Comparison of ENCODE assay signal across 8 mouse cellular contexts in the genomic region with DNA sequence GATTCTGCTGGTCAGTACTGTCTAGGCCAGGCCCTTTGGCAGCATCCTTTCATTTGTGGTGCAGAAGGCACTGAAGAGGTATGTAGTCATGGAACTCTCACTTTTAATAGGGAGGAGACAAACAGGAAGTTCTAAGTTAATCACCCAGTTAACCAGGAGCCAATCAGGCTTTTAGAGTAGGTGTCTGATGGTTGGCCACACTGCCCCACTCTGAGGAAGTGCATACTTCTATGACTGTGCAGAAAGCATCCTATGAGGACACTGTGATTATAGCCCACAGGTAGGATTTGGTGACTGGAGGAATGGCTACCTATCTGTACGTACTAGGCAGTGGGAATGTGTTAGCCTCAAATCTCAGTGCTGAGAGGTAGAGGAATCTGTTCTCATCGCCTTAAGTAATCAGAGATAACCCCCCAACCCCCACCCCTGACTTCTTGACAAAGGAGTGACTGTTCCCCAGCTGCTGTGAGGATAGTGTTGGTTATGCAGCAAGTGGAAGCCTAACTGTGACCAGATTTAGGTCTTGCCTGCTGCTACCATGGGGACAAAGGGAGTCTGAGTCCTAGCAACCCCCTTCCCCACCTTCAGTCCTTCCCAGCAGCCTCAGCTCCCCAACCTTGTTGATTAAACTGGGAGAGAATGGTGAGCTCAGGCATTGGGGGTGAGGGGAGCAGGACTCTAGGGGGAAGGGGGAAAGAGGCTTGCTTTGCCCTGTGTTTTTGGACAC.
A peak's percentile ranks its signal among the peaks of the same experiment; 100 is the strongest.
DNase-seq lines count a peak whose midpoint lies in the region; ATAC-seq and TF ChIP-seq lines count a peak whose summit lies in the region.
"Had no signal": no experiment of that assay in that cellular context is flagged by ENCODE, and none has a peak within 500 bp of the region (broad histone marks: within the 10 kb centered on the region; RNA-seq: fewer than 3 reads in every experiment).

No protein-coding gene starts in this region.

- peaks cover 14% of the 10 kb centered on the region; the same call in 1 of the 2 replicates for H3K4me1 ChIP-seq in hindbrain, embryonic 12.5 days
- H3K4me1 ChIP-seq in hindbrain, embryonic 16.5 days (ENCODE audit: control insufficient read depth, insufficient read depth, low read depth, low read length) = peaks cover 2% of the 10 kb centered on the region
- H3K4me1 ChIP-seq in forebrain, embryonic 14.5 days (ENCODE audit: control insufficient read depth, insufficient read depth, low read length) = 0 out of 2 replicates have a peak, but pooled peaks cover 4% of the 10 kb centered on the region
- no peaks in the 10 kb centered on the region; the same call in 1 of the 2 replicates for H3K4me1 ChIP-seq in midbrain, embryonic 11.5 days (ENCODE audit: control insufficient read depth, insufficient read depth, low read length)

- H3K27me3 ChIP-seq in hindbrain, embryonic 12.5 days = no peaks in the 10 kb centered on the region
- H3K27me3 ChIP-seq in hindbrain, embryonic 16.5 days (replicated peaks; ENCODE audit: control insufficient read depth, insufficient read depth, low read length) = no peaks in the 10 kb centered on the region
- H3K27me3 ChIP-seq in forebrain, embryonic 14.5 days (replicated peaks; ENCODE audit: control insufficient read depth, insufficient read depth, low read length) = no peaks in the 10 kb centered on the region
- no peaks in the 10 kb centered on the region for H3K27me3 ChIP-seq in midbrain, embryonic 11.5 days (ENCODE audit: control insufficient read depth, insufficient read depth, low read length)

- no peaks in the 10 kb centered on the region for H3K9me3 ChIP-seq in hindbrain, embryonic 12.5 days (replicated peaks)
- no peaks in the 10 kb centered on the region for H3K9me3 ChIP-seq in hindbrain, embryonic 16.5 days (ENCODE audit: control insufficient read depth, low read length)
- H3K9me3 ChIP-seq in forebrain, embryonic 14.5 days (replicated peaks; ENCODE audit: control insufficient read depth, low read length) = no peaks in the 10 kb centered on the region
- no peaks in the 10 kb centered on the region for H3K9me3 ChIP-seq in midbrain, embryonic 11.5 days (ENCODE audit: control insufficient read depth, low read length)

- H3K27ac ChIP-seq in hindbrain, embryonic 12.5 days = no peak overlapping the region
- no peak overlapping the region for H3K27ac ChIP-seq in hindbrain, embryonic 16.5 days (ENCODE audit: low read depth, low read length)
- H3K27ac ChIP-seq in forebrain, embryonic 14.5 days (ENCODE audit: low read depth, low read length) = no peak overlapping the region
- H3K27ac ChIP-seq in midbrain, embryonic 11.5 days (ENCODE audit: low read depth, low read length) = no peak overlapping the region
- H3K27ac ChIP-seq: layer of hippocampus, adult 2 months had no signal

- no peak overlapping the region for H3K4me2 ChIP-seq in hindbrain, embryonic 12.5 days (replicated peaks)
- H3K4me2 ChIP-seq in hindbrain, embryonic 16.5 days (ENCODE audit: low read length) = no peak overlapping the region
- no peak overlapping the region for H3K4me2 ChIP-seq in forebrain, embryonic 14.5 days (ENCODE audit: low read length)
- H3K4me2 ChIP-seq in midbrain, embryonic 11.5 days = no peak overlapping the region

- H3K9ac ChIP-seq in hindbrain, embryonic 12.5 days = no peak overlapping the region
- H3K9ac ChIP-seq in hindbrain, embryonic 16.5 days (ENCODE audit: low read depth, low read length) = no peak overlapping the region
- no peak overlapping the region for H3K9ac ChIP-seq in forebrain, embryonic 14.5 days (ENCODE audit: low read length)
- H3K9ac ChIP-seq in midbrain, embryonic 11.5 days (ENCODE audit: low read length) = no peak overlapping the region

- H3K36me3 ChIP-seq in hindbrain, embryonic 12.5 days = no peaks in the 10 kb centered on the region
- H3K36me3 ChIP-seq in hindbrain, embryonic 16.5 days (ENCODE audit: control insufficient read depth, insufficient read depth, low read length) = no peaks in the 10 kb centered on the region
- H3K36me3 ChIP-seq in forebrain, embryonic 14.5 days (ENCODE audit: control insufficient read depth, insufficient read depth, low read length) = no peaks in the 10 kb centered on the region
- no peaks in the 10 kb centered on the region for H3K36me3 ChIP-seq in midbrain, embryonic 11.5 days (ENCODE audit: control insufficient read depth, insufficient read depth, low read length)

- 66% methylated on average over 2 of the region's 2 CpGs for WGBS in hindbrain, embryonic 12.5 days
- WGBS in hindbrain, embryonic 16.5 days = 58% methylated on average over 2 of the region's 2 CpGs
- 78% methylated on average over 2 of the region's 2 CpGs for WGBS in forebrain, embryonic 14.5 days
- WGBS in midbrain, embryonic 11.5 days = 68% methylated on average over 2 of the region's 2 CpGs

- ATAC-seq in hindbrain, embryonic 12.5 days (ENCODE audit: low FRiP score) = peak; percentile 43; the same call in 1 of the 2 replicates
- no peak for ATAC-seq in hindbrain, embryonic 16.5 days
- ATAC-seq in forebrain, embryonic 14.5 days = 0 out of 2 replicates have a peak, but pooled peaks have one; percentile 12
- ATAC-seq in midbrain, embryonic 11.5 days (ENCODE audit: low FRiP score) = peak; percentile 63; the same call in 1 of the 2 replicates
- ATAC-seq in cerebellum, adult (ENCODE audit: insufficient number of reproducible peaks, low FRiP score, low TSS enrichment) = no peak

- H3K4me3 ChIP-seq in hindbrain, embryonic 12.5 days = no peak overlapping the region
- no peak overlapping the region for H3K4me3 ChIP-seq in hindbrain, embryonic 16.5 days (ENCODE audit: low read length)
- H3K4me3 ChIP-seq in forebrain, embryonic 14.5 days (ENCODE audit: low read depth, low read length) = no peak overlapping the region
- H3K4me3 ChIP-seq in midbrain, embryonic 11.5 days (ENCODE audit: low read depth, low read length) = no peak overlapping the region
- H3K4me3 ChIP-seq: layer of hippocampus, adult 2 months had no signal

- no peak for TF ChIP-seq POLR2A in brain, embryonic 14.5 days (IDR thresholded peaks at IDR 0.05; ENCODE audit: borderline replicate concordance, extremely low read depth, insufficient read depth, insufficient read length, poor library complexity, severe bottlenecking)

- no peak for TF ChIP-seq CTCF in brain, embryonic 14.5 days (IDR thresholded peaks at IDR 0.05; ENCODE audit: borderline replicate concordance, extremely low read depth, insufficient read depth, insufficient read length)

- peak; percentile 29 for DNase-seq in brain, embryonic 14.5 days (ENCODE audit: low read depth)
- no peak for DNase-seq in forebrain, embryonic 14.5 days (ENCODE audit: low spot score)
- DNase-seq in midbrain, embryonic 11.5 days (ENCODE audit: low spot score, missing footprints) = no peak
- no peak for DNase-seq in Muller cell, postnatal 12 days (ENCODE audit: inconsistent ontology term)

Comparison
In these comparisons a context has a peak if more than half of its experiments do, and no peak if none do; other contexts are left out.
1. ATAC-seq: peak in hindbrain, embryonic 12.5 days (single experiment), forebrain, embryonic 14.5 days (single experiment) and midbrain, embryonic 11.5 days (single experiment); none in hindbrain, embryonic 16.5 days (single experiment) and cerebellum, adult (single experiment).